Mouse (Mus musculus) MEL (cell line): ENCODE measurements around the gene Gata2. TPM values are rescaled to one million over a fixed set of nuclear protein-coding genes. Genes with fewer than 3 reads are reported as not detected.

ENCODE experiments used
- DNase-seq: peaks from one replicate; pipeline ENCODE4 v3.0.0; 2011; ENCODE audit warnings: low read depth, low spot score
- H3K27ac ChIP-seq: 2 replicates; pipeline ENCODE4 v1.5.1; 2012; ENCODE audit warnings: low read depth, mild to moderate bottlenecking, control low read depth, low read length, moderate library complexity; ENCODE audit not compliant: control insufficient read depth
- H3K27me3 ChIP-seq, 2 experiments: fragments of 150-350 bp in 1 of 2; sonication (generic) in 1 of 2; 2 replicates each; pipeline ENCODE4 v1.6.1; 2012; ENCODE audit warnings: low read length in 2 of 2, mild to moderate bottlenecking in 2 of 2, improper control_type of control experiment in 1 of 2, moderate library complexity in 1 of 2; ENCODE audit not compliant: insufficient read depth in 2 of 2, control insufficient read depth in 1 of 2
- H3K36me3 ChIP-seq, 2 experiments: 2 replicates each; pipeline ENCODE4 v1.6.1; 2012 to 2014; ENCODE audit warnings: low read length in 2 of 2, improper control_type of control experiment in 1 of 2, inconsistent platforms in 1 of 2, mild to moderate bottlenecking in 1 of 2; ENCODE audit not compliant: insufficient read depth in 2 of 2, control insufficient read depth in 1 of 2
- H3K4me1 ChIP-seq, 2 experiments: fragments of 150-350 bp in 1 of 2; sonication (generic) in 1 of 2; 2 replicates each; pipeline ENCODE4 v1.6.1; 2012; ENCODE audit warnings: low read length in 2 of 2, improper control_type of control experiment in 1 of 2, mild to moderate bottlenecking in 1 of 2; ENCODE audit not compliant: insufficient read depth in 2 of 2, control insufficient read depth in 1 of 2
- H3K4me3 ChIP-seq, 2 experiments: fragments of 150-350 bp in 1 of 2; sonication (generic) in 1 of 2; 2 replicates each; pipeline ENCODE4 v1.5.1; 2012; ENCODE audit warnings: low read depth in 2 of 2, low read length in 2 of 2, mild to moderate bottlenecking in 2 of 2, moderate library complexity in 2 of 2, control low read depth in 1 of 2, improper control_type of control experiment in 1 of 2; ENCODE audit not compliant: control insufficient read depth in 1 of 2, insufficient read depth in 1 of 2
- H3K79me2 ChIP-seq: 2 replicates; pipeline ENCODE4 v1.6.1; 2012; ENCODE audit warnings: mild to moderate bottlenecking, low read length, moderate library complexity; ENCODE audit not compliant: control insufficient read depth, poor library complexity, insufficient read depth
- H3K9ac ChIP-seq: 2 replicates; pipeline ENCODE4 v1.6.1; 2012; ENCODE audit warnings: low read depth, mild to moderate bottlenecking, control low read depth, low read length, moderate library complexity; ENCODE audit not compliant: control insufficient read depth, poor library complexity, severe bottlenecking
- H3K9me3 ChIP-seq: fragments of 150-350 bp; sonication (generic); replicated peaks from 2 replicates; pipeline ENCODE4 v1.6.1; 2012; ENCODE audit warnings: mild to moderate bottlenecking, low read length, improper control_type of control experiment, moderate library complexity; ENCODE audit not compliant: insufficient read depth
- CHD1 ChIP-seq: IDR thresholded peaks from 2 replicates; pipeline ENCODE4 v1.6.1; 2012; ENCODE audit warnings: low read depth, mild to moderate bottlenecking, inconsistent platforms, low read length, improper control_type of control experiment
- CTCF ChIP-seq, 3 experiments: IDR thresholded peaks in 2 of 3; conservative IDR thresholded peaks in 1 of 3; 2 replicates each; pipeline ENCODE4 v1.5.1; 2011 to 2012; ENCODE audit warnings: low read length in 3 of 3, low read depth in 2 of 3, mild to moderate bottlenecking in 2 of 3, improper control_type of control experiment in 1 of 3, inconsistent platforms in 1 of 3, mixed read lengths in 1 of 3, moderate library complexity in 1 of 3; ENCODE audit not compliant: control insufficient read depth in 1 of 3, insufficient read depth in 1 of 3, poor library complexity in 1 of 3, severe bottlenecking in 1 of 3
- EP300 ChIP-seq, 2 experiments: IDR thresholded peaks; 2 replicates each; pipeline ENCODE4 v1.6.1; 2011; ENCODE audit warnings: improper control_type of control experiment in 2 of 2, low read length in 2 of 2, low read depth in 1 of 2, mild to moderate bottlenecking in 1 of 2
- GATA1 ChIP-seq: IDR thresholded peaks from 2 replicates; pipeline ENCODE4 v1.6.1; 2011; ENCODE audit warnings: low read depth, low read length, improper control_type of control experiment
- KAT2A ChIP-seq: conservative IDR thresholded peaks from 2 replicates; pipeline ENCODE4 v1.6.1; 2012; ENCODE audit warnings: low read depth, low read length, improper control_type of control experiment, inconsistent platforms
- MAX ChIP-seq: IDR thresholded peaks from 2 replicates; pipeline ENCODE4 v1.6.1; 2011; ENCODE audit warnings: low read length, improper control_type of control experiment
- MYC ChIP-seq: IDR thresholded peaks from 2 replicates; pipeline ENCODE4 v1.6.1; 2011; ENCODE audit warnings: low read depth, mild to moderate bottlenecking, low read length, improper control_type of control experiment, moderate library complexity
- NELFE ChIP-seq: IDR thresholded peaks from 2 replicates; pipeline ENCODE4 v1.6.1; 2011; ENCODE audit warnings: low read depth, low read length, improper control_type of control experiment
- NRF1 ChIP-seq: IDR thresholded peaks from 2 replicates; pipeline ENCODE4 v1.6.1; 2014; ENCODE audit warnings: low read depth, mild to moderate bottlenecking, inconsistent platforms, low read length, improper control_type of control experiment, moderate library complexity; ENCODE audit not compliant: poor library complexity, insufficient read depth, severe bottlenecking
- POLR2A ChIP-seq, 2 experiments: IDR thresholded peaks; 2 replicates each; pipeline ENCODE4 v1.6.1; 2011 to 2012; ENCODE audit warnings: low read length in 2 of 2, mild to moderate bottlenecking in 2 of 2, control low read depth in 1 of 2, improper control_type of control experiment in 1 of 2, low read depth in 1 of 2, moderate library complexity in 1 of 2; ENCODE audit not compliant: control insufficient read depth in 1 of 2, insufficient read depth in 1 of 2, poor library complexity in 1 of 2
- POLR2AphosphoS2 ChIP-seq: IDR thresholded peaks from 2 replicates; pipeline ENCODE4 v1.6.1; 2011; ENCODE audit warnings: low read length, improper control_type of control experiment
- POLR2AphosphoS5 ChIP-seq: IDR thresholded peaks from 2 replicates; pipeline ENCODE4 v1.6.1; 2012; ENCODE audit warnings: low read depth, borderline replicate concordance, mild to moderate bottlenecking, inconsistent platforms, low read length, moderate library complexity, mixed read lengths
- RAD21 ChIP-seq: IDR thresholded peaks from 2 replicates; pipeline ENCODE4 v1.6.1; 2011; ENCODE audit warnings: mild to moderate bottlenecking, low read depth, low read length, improper control_type of control experiment
- RCOR1 ChIP-seq: IDR thresholded peaks from 2 replicates; pipeline ENCODE4 v1.6.1; 2012; ENCODE audit warnings: low read depth, mild to moderate bottlenecking, inconsistent platforms, low read length, improper control_type of control experiment
- TAL1 ChIP-seq: IDR thresholded peaks from 2 replicates; pipeline ENCODE4 v1.6.1; 2012; ENCODE audit warnings: mild to moderate bottlenecking, inconsistent platforms, low read length, moderate library complexity, mixed read lengths
- UBTF ChIP-seq: IDR thresholded peaks from 2 replicates; pipeline ENCODE4 v1.6.1; 2012; ENCODE audit warnings: low read depth, mild to moderate bottlenecking, inconsistent platforms, low read length, improper control_type of control experiment, moderate library complexity, borderline replicate concordance; ENCODE audit not compliant: insufficient read depth
- USF1 ChIP-seq: IDR thresholded peaks from 2 replicates; pipeline ENCODE4 v1.6.1; 2014; ENCODE audit warnings: low read depth, mild to moderate bottlenecking, inconsistent platforms, low read length, improper control_type of control experiment, moderate library complexity
- ZC3H11A ChIP-seq: IDR thresholded peaks from 2 replicates; pipeline ENCODE4 v1.6.1; 2012; ENCODE audit warnings: low read depth, mild to moderate bottlenecking, inconsistent platforms, low read length, improper control_type of control experiment
- ZKSCAN1 ChIP-seq: IDR thresholded peaks from 2 replicates; pipeline ENCODE4 v1.6.1; 2012; ENCODE audit warnings: low read depth, mild to moderate bottlenecking, inconsistent platforms, low read length, improper control_type of control experiment, moderate library complexity
- polyA plus RNA-seq, 2 experiments: library from polyadenylated mRNA; stranded (reverse) in 1 of 2; unstranded in 1 of 2; fragments of >175 nt in 1 of 2; fragments of >200 nt in 1 of 2; gene quantifications; 2 replicates each; pipeline versions ENCODE4 v1.2.1 to v1.2.4; 2012; ENCODE audit warnings: low replicate concordance in 2 of 2, low read depth in 1 of 2; ENCODE audit not compliant: insufficient read length in 2 of 2, insufficient read depth in 1 of 2, missing spikeins in 1 of 2
- total RNA-seq: library from RNA; depleted of rRNA; stranded (reverse); fragments of 300-350 nt; gene quantifications from 2 replicates; pipeline ENCODE4 v1.2.3, GENCODE M21; 2012

Gata2 gene
- total and polyA plus RNA-seq, 3 experiments, result 7.7 to 12.4 TPM; not detected in 1

DNA sequence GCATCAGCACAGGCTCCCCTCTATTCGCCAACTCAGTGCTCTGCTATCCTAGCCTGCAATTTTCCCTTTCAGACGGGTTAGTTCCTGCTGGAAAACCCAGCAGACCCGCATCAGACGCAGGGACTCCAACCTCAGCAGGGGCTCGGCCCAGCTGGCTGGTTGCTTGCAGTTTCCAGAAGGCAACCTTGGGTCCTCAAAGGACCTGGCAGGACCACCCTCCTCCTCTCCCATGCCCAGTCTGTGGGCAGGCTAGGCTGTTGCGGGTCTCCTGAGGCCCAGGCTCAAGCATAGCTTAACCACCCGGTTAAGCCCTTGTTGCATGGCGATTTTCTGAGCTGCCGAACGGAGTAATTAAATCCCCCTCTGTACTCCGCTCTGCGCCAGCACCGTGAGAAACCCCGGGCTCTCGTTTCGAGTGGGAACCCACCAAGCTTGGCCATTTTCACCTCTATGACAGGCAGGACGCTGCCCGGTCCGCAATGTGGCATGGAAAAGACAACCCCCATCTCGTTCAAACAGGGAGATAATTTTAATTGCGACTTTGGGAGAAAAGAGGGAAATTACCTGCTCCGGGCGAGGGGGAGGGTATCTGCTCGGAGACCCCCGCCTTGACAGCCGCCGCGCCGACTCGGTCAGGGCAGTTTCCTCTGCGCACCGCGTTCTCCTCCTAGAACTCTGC lies 2.5 kb downstream of the Gata2 start:
- H3K36me3 ChIP-seq, result peaks cover 0 to 14% of the 10 kb centered on the region in 2 experiments; a peak in 2 of 4 replicates
- TF ChIP-seq NELFE, result no peak
- TF ChIP-seq RCOR1, result no peak
- TF ChIP-seq, all 39 proteins: peak for 0
- no peak overlapping the region for H3K9ac ChIP-seq
- peaks cover 6 to 26% of the 10 kb centered on the region in 2 experiments for H3K4me1 ChIP-seq
- H3K27ac ChIP-seq, result no peak overlapping the region
- H3K9me3 ChIP-seq, result no peaks in the 10 kb centered on the region
- H3K4me3 ChIP-seq, result no peak overlapping the region
- DNase-seq, result no peak
- no peaks in the 10 kb centered on the region for H3K27me3 ChIP-seq
- peaks cover 18% of the 10 kb centered on the region for H3K79me2 ChIP-seq

DNA sequence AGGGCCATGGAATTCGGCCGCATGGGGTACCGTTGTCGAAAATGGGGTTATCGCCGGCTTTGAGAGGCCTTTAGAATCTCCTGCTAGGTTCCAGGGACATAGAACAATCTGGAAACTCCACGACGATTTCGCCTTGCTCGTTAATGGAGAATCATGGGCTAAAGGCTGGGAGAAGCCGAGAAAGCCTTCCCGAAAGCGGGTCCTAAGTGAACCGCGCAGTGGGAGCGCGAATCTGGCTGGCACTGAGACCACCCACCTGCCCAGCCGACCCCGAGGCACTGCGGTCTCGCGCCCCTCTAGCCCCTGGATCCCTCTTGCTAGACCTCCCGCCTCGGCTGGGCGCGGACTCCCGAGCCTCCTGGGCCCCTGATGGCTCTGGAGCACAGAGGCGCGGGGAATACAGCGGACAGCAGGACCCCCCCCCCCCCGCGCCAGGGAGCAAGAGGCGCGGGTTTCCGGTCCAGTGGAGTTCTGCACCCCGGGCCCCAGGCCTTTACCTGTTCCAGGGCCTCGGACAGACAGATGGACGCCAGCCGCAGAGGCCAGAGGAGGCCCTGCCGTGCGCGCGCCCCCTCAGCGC lies 3.1 kb downstream of the Gata2 start:
- Histone ChIP-seq H3K9ac (no peak overlapping the region), H3K27ac (no peak overlapping the region), H3K9me3 (no peaks in the 10 kb centered on the region), H3K4me1 (peaks cover 8 to 21% of the 10 kb centered on the region in 2 experiments)
- no peak for DNase-seq
- no peak for TF ChIP-seq POLR2AphosphoS5
- TF ChIP-seq POLR2AphosphoS2, result no peak
- TF ChIP-seq KAT2A, result no peak
- TF ChIP-seq POLR2A (IDR thresholded peaks at IDR 0.05; ENCODE audit: control insufficient read depth in 1 of 2, insufficient read depth in 1 of 2, low read depth in 1 of 2, low read length in 2 of 2, poor library complexity in 1 of 2), result no peak
- no peak for TF ChIP-seq MAX
- TF ChIP-seq NRF1, result no peak
- no peak for TF ChIP-seq CHD1
- TF ChIP-seq USF1, result no peak
- no peak for TF ChIP-seq RAD21
- TF ChIP-seq ZC3H11A, result no peak
- no peak for TF ChIP-seq UBTF
- no peak for TF ChIP-seq EP300 (IDR thresholded peaks at IDR 0.05; ENCODE audit: low read depth in 1 of 2, low read length in 2 of 2)
- no peak for TF ChIP-seq GATA1
- no peak for TF ChIP-seq CTCF (IDR thresholded peaks at IDR 0.05 in 2 of 3, conservative IDR thresholded peaks at IDR 0.05 in 1 of 3; ENCODE audit: control insufficient read depth in 1 of 3, insufficient read depth in 1 of 3, low read depth in 2 of 3, low read length in 3 of 3, poor library complexity in 1 of 3, severe bottlenecking in 1 of 3)
- TF ChIP-seq TAL1, result no peak
- TF ChIP-seq ZKSCAN1, result no peak
- TF ChIP-seq RCOR1, result no peak
- no peak for TF ChIP-seq MYC
- TF ChIP-seq, all 39 proteins: peak for 0
- Histone ChIP-seq H3K4me3 (no peak overlapping the region), H3K36me3 (peaks cover 0 to 11% of the 10 kb centered on the region in 2 experiments; a peak in 2 of 4 replicates), H3K79me2 (peaks cover 18% of the 10 kb centered on the region), H3K27me3 (no peaks in the 10 kb centered on the region)
